Mouse (Mus musculus): ENCODE measurements around the gene Rtn1. TPM values are rescaled to one million over a fixed set of nuclear protein-coding genes. Genes with fewer than 3 reads are reported as not detected.

Gene Rtn1
- polyA plus RNA-seq, 1 experiment, result 941 TPM

- DNase-seq, result no peak
- TF ChIP-seq CTCF (IDR thresholded peaks at IDR 0.05; ENCODE audit: borderline replicate concordance, insufficient read depth, low read depth, low read length), result no peak
- Histone ChIP-seq H3K27ac (ENCODE audit: insufficient read depth, low read length) (no peak overlapping the region), H3K4me3 (replicated peaks; ENCODE audit: insufficient read depth, low read depth, low read length) (no peak overlapping the region), H3K4me1 (ENCODE audit: control insufficient read depth, insufficient read depth, low read length) (peaks cover 8% of the 10 kb centered on the region), H3K27me3 (ENCODE audit: control insufficient read depth, insufficient read depth, low read length) (no peaks in the 10 kb centered on the region)
- 79% methylated on average over 5 of the region's 5 CpGs for WGBS
Measured at GRCm38 (mm10) chr12:72360926-72361615, 47.8 kb downstream of the Rtn1 start.

- no peaks in the 10 kb centered on the region for H3K27me3 ChIP-seq (ENCODE audit: control insufficient read depth, insufficient read depth, low read length)
- TF ChIP-seq CTCF (IDR thresholded peaks at IDR 0.05; ENCODE audit: borderline replicate concordance, insufficient read depth, low read depth, low read length), result no peak
- TF ChIP-seq POLR2A (IDR thresholded peaks at IDR 0.05; ENCODE audit: borderline replicate concordance, insufficient read depth, low read length), result no peak
- peaks cover 8% of the 10 kb centered on the region for H3K4me1 ChIP-seq (ENCODE audit: control insufficient read depth, insufficient read depth, low read length)
- DNase-seq, result no peak
- 83% methylated on average over 3 of the region's 3 CpGs for WGBS
- H3K4me3 ChIP-seq (replicated peaks; ENCODE audit: insufficient read depth, low read depth, low read length), result no peak overlapping the region
- H3K27ac ChIP-seq (ENCODE audit: insufficient read depth, low read length), result no peak overlapping the region
Measured at GRCm38 (mm10) chr12:72359903-72360302, 49.0 kb downstream of the Rtn1 start.

GRCm38 (mm10) chr12:72357667-72358420, 51.0 kb downstream of the Rtn1 start:
- H3K4me1 ChIP-seq (ENCODE audit: control insufficient read depth, insufficient read depth, low read length), result peaks cover 8% of the 10 kb centered on the region
- WGBS, result 36% methylated on average over 11 of the region's 11 CpGs
- TF ChIP-seq CTCF (IDR thresholded peaks at IDR 0.05; ENCODE audit: borderline replicate concordance, insufficient read depth, low read depth, low read length) (no peak), POLR2A (IDR thresholded peaks at IDR 0.05; ENCODE audit: borderline replicate concordance, insufficient read depth, low read length) (no peak)
- DNase-seq, result no peak
- no peaks in the 10 kb centered on the region for H3K27me3 ChIP-seq (ENCODE audit: control insufficient read depth, insufficient read depth, low read length)
- peak overlapping the region; percentile 7; the same call in 1 of the 2 replicates for H3K27ac ChIP-seq (ENCODE audit: insufficient read depth, low read length)
- no peak overlapping the region for H3K4me3 ChIP-seq (replicated peaks; ENCODE audit: insufficient read depth, low read depth, low read length)

GRCm38 (mm10) chr12:72354241-72354640, 54.6 kb downstream of the Rtn1 start:
- H3K4me3 ChIP-seq (replicated peaks; ENCODE audit: insufficient read depth, low read depth, low read length), result no peak overlapping the region
- peaks cover 8% of the 10 kb centered on the region for H3K4me1 ChIP-seq (ENCODE audit: control insufficient read depth, insufficient read depth, low read length)
- TF ChIP-seq POLR2A (IDR thresholded peaks at IDR 0.05; ENCODE audit: borderline replicate concordance, insufficient read depth, low read length) (no peak), CTCF (IDR thresholded peaks at IDR 0.05; ENCODE audit: borderline replicate concordance, insufficient read depth, low read depth, low read length) (no peak)
- WGBS, result 82% methylated on average over 1 of the region's 1 CpGs
- H3K27me3 ChIP-seq (ENCODE audit: control insufficient read depth, insufficient read depth, low read length), result no peaks in the 10 kb centered on the region
- H3K27ac ChIP-seq (ENCODE audit: insufficient read depth, low read length), result no peak overlapping the region
- no peak for DNase-seq

GRCm38 (mm10) chr12:72353506-72353905, 55.3 kb downstream of the Rtn1 start:
- peaks cover 8% of the 10 kb centered on the region for H3K4me1 ChIP-seq (ENCODE audit: control insufficient read depth, insufficient read depth, low read length)
- no peaks in the 10 kb centered on the region for H3K27me3 ChIP-seq (ENCODE audit: control insufficient read depth, insufficient read depth, low read length)
- WGBS, result 86% methylated on average over 1 of the region's 1 CpGs
- DNase-seq, result no peak
- TF ChIP-seq CTCF (IDR thresholded peaks at IDR 0.05; ENCODE audit: borderline replicate concordance, insufficient read depth, low read depth, low read length) (no peak), POLR2A (IDR thresholded peaks at IDR 0.05; ENCODE audit: borderline replicate concordance, insufficient read depth, low read length) (no peak)
- no peak overlapping the region for H3K27ac ChIP-seq (ENCODE audit: insufficient read depth, low read length)
- no peak overlapping the region for H3K4me3 ChIP-seq (replicated peaks; ENCODE audit: insufficient read depth, low read depth, low read length)

- no peak for TF ChIP-seq POLR2A (IDR thresholded peaks at IDR 0.05; ENCODE audit: borderline replicate concordance, insufficient read depth, low read length)
- TF ChIP-seq CTCF (IDR thresholded peaks at IDR 0.05; ENCODE audit: borderline replicate concordance, insufficient read depth, low read depth, low read length), result no peak
- peak; percentile 45 to 61 for DNase-seq
- H3K4me3 ChIP-seq (replicated peaks; ENCODE audit: insufficient read depth, low read depth, low read length), result no peak overlapping the region
- 22% methylated on average over 8 of the region's 8 CpGs for WGBS
- peaks cover 3% of the 10 kb centered on the region; the same call in 1 of the 2 replicates for H3K4me1 ChIP-seq (ENCODE audit: control insufficient read depth, insufficient read depth, low read length)
- H3K27ac ChIP-seq (ENCODE audit: insufficient read depth, low read length), result no peak overlapping the region
- no peaks in the 10 kb centered on the region for H3K27me3 ChIP-seq (ENCODE audit: control insufficient read depth, insufficient read depth, low read length)
Measured at GRCm38 (mm10) chr12:72348508-72348907, 60.3 kb downstream of the Rtn1 start.

GRCm38 (mm10) chr12:72347184-72347583, 61.7 kb downstream of the Rtn1 start:
- WGBS, result 13% methylated on average over 1 of the region's 1 CpGs
- H3K4me3 ChIP-seq (replicated peaks; ENCODE audit: insufficient read depth, low read depth, low read length), result no peak overlapping the region
- no peak overlapping the region for H3K27ac ChIP-seq (ENCODE audit: insufficient read depth, low read length)
- no peak for TF ChIP-seq POLR2A (IDR thresholded peaks at IDR 0.05; ENCODE audit: borderline replicate concordance, insufficient read depth, low read length)
- no peak for TF ChIP-seq CTCF (IDR thresholded peaks at IDR 0.05; ENCODE audit: borderline replicate concordance, insufficient read depth, low read depth, low read length)
- peaks cover 3% of the 10 kb centered on the region; the same call in 1 of the 2 replicates for H3K4me1 ChIP-seq (ENCODE audit: control insufficient read depth, insufficient read depth, low read length)
- H3K27me3 ChIP-seq (ENCODE audit: control insufficient read depth, insufficient read depth, low read length), result no peaks in the 10 kb centered on the region
- DNase-seq, result no peak

- no peak overlapping the region for H3K27ac ChIP-seq (ENCODE audit: insufficient read depth, low read length)
- no peak overlapping the region for H3K4me3 ChIP-seq (replicated peaks; ENCODE audit: insufficient read depth, low read depth, low read length)
- TF ChIP-seq POLR2A (IDR thresholded peaks at IDR 0.05; ENCODE audit: borderline replicate concordance, insufficient read depth, low read length) (no peak), CTCF (IDR thresholded peaks at IDR 0.05; ENCODE audit: borderline replicate concordance, insufficient read depth, low read depth, low read length) (no peak)
- 57% methylated on average over 2 of the region's 2 CpGs for WGBS
- H3K27me3 ChIP-seq (ENCODE audit: control insufficient read depth, insufficient read depth, low read length), result no peaks in the 10 kb centered on the region
- DNase-seq, result no peak
- peaks cover 3% of the 10 kb centered on the region; the same call in 1 of the 2 replicates for H3K4me1 ChIP-seq (ENCODE audit: control insufficient read depth, insufficient read depth, low read length)
Measured at GRCm38 (mm10) chr12:72343639-72344038, 65.2 kb downstream of the Rtn1 start.

All from cerebellum, adult 2 months (tissue).